Mouse (Mus musculus): ENCODE data around the gene Llcfc1. TPM values are rescaled to one million over a fixed set of nuclear protein-coding genes. Genes with fewer than 3 reads are reported as not detected.

Llcfc1 gene
- polyA plus RNA-seq, 1 experiment from 2014 or later: not detected

DNA sequence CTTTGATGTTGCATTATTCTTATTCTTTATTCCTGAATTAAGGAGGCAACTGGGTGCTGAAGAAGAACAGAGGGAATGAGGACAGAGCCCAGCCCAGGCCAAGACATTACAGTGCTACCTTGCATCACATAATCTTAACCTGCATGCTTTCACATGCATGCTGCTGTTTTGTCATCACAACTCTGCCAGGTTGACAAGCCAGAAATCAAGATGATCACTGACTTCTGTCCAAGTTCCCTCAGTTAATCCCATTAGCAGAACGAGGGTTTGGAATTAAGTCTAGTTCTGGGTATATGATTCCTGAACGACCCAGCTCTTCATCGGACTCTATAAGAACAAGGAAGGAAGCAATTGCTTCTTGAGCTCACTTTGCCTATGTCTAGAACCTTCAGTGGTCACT, 38.0 kb upstream of the Llcfc1 start:
- Histone ChIP-seq H3K9me3 (ENCODE audit: control insufficient read depth, low read length) (no peaks in the 10 kb centered on the region), H3K36me3 (ENCODE audit: control insufficient read depth, insufficient read depth, low read length) (no peaks in the 10 kb centered on the region), H3K4me2 (no peak overlapping the region), H3K4me1 (ENCODE audit: control insufficient read depth, insufficient read depth, low read length) (no peaks in the 10 kb centered on the region), H3K4me3 (ENCODE audit: low read depth, low read length) (no peak overlapping the region), H3K27ac (ENCODE audit: low read depth, low read length) (no peak overlapping the region), H3K9ac (ENCODE audit: low read length) (no peak overlapping the region), H3K27me3 (ENCODE audit: control insufficient read depth, insufficient read depth, low read length) (no peaks in the 10 kb centered on the region)
- WGBS: 81% methylated on average over 3 of the region's 3 CpGs
- peak; percentile 47 for DNase-seq (ENCODE audit: low spot score, missing footprints)
- no peak for ATAC-seq (ENCODE audit: low FRiP score)

DNA sequence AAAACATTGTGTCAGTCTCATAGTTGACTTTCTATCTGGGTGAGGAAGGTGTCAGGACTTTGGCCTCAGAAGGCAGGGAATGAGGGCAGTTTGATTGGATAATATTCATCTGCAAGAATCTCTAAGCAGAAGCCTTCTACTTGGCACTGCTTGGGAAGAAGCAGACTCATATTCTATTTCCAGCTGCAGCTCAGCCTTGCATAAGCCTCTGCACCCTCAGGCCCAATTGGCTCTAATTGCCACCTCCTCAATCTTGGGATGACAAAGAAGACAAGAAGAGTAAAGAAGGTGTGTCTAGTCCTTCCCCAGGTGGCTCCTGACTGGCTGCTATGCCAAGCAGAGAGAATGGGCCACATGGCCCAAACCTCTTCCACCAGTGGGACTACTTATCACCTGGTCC, 37.6 kb upstream of the Llcfc1 start:
- no peaks in the 10 kb centered on the region for H3K4me1 ChIP-seq (ENCODE audit: control insufficient read depth, insufficient read depth, low read length)
- H3K9ac ChIP-seq (ENCODE audit: low read length): no peak overlapping the region
- no peak for ATAC-seq (ENCODE audit: low FRiP score)
- no peaks in the 10 kb centered on the region for H3K36me3 ChIP-seq (ENCODE audit: control insufficient read depth, insufficient read depth, low read length)
- H3K27ac ChIP-seq (ENCODE audit: low read depth, low read length): no peak overlapping the region
- H3K4me2 ChIP-seq: no peak overlapping the region
- no peaks in the 10 kb centered on the region for H3K27me3 ChIP-seq (ENCODE audit: control insufficient read depth, insufficient read depth, low read length)
- H3K4me3 ChIP-seq (ENCODE audit: low read depth, low read length): no peak overlapping the region
- no peak for DNase-seq (ENCODE audit: low spot score, missing footprints)
- H3K9me3 ChIP-seq (ENCODE audit: control insufficient read depth, low read length): no peaks in the 10 kb centered on the region

DNA sequence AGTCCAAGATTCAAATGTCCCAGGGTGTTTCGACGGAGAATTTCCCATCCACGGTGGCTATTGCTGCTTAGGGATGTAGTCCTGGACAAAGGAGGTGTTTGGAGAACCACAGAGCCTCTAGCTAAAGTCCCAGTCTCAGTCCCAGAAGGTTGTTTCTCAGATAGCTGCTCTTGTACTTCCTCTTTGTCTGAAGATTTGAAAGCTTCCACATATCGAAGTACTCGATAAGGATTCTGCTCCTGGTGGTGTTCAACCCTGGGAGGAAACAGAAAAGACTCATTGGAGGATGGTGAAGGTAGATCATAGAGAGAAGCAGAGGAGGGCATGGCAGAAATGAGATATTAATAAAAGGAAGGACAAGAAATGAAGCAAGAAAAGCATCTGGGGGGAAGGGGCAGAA, 31.1 kb upstream of the Llcfc1 start:
- Histone ChIP-seq H3K36me3 (ENCODE audit: control insufficient read depth, insufficient read depth, low read length) (no peaks in the 10 kb centered on the region), H3K27me3 (ENCODE audit: control insufficient read depth, insufficient read depth, low read length) (no peaks in the 10 kb centered on the region), H3K27ac (ENCODE audit: low read depth, low read length) (no peak overlapping the region), H3K4me3 (ENCODE audit: low read depth, low read length) (no peak overlapping the region), H3K9me3 (ENCODE audit: control insufficient read depth, low read length) (no peaks in the 10 kb centered on the region), H3K4me2 (no peak overlapping the region), H3K4me1 (ENCODE audit: control insufficient read depth, insufficient read depth, low read length) (no peaks in the 10 kb centered on the region), H3K9ac (ENCODE audit: low read length) (no peak overlapping the region)
- 95% methylated on average over 5 of the region's 5 CpGs for WGBS
- DNase-seq (ENCODE audit: low spot score, missing footprints): no peak
- no peak for ATAC-seq (ENCODE audit: low FRiP score)

DNA sequence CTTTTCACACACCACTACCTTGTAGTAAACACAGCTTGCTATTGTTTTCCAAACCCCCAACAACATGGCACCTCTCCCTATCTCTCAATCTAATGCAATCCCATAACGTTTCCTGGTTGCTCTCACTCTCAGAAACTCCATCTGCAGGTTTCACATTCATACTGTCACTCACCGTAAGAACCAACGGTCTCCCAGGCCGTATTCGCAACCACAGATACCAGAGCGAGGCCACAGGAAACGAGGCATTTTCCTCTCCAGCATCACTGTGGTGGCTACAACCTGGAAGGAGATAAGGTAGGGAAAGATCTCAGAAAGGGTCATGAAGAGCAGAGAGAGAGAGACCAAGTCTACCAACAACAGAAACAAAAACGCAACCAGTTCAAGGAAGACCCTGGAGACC, 29.6 kb upstream of the Llcfc1 start:
- no peaks in the 10 kb centered on the region for H3K9me3 ChIP-seq (ENCODE audit: control insufficient read depth, low read length)
- no peak overlapping the region for H3K27ac ChIP-seq (ENCODE audit: low read depth, low read length)
- WGBS: 84% methylated on average over 8 of the region's 8 CpGs
- H3K4me3 ChIP-seq (ENCODE audit: low read depth, low read length): no peak overlapping the region
- H3K4me1 ChIP-seq (ENCODE audit: control insufficient read depth, insufficient read depth, low read length): no peaks in the 10 kb centered on the region
- DNase-seq (ENCODE audit: low spot score, missing footprints) (no peak), ATAC-seq (ENCODE audit: low FRiP score) (no peak)
- no peak overlapping the region for H3K9ac ChIP-seq (ENCODE audit: low read length)
- H3K27me3 ChIP-seq (ENCODE audit: control insufficient read depth, insufficient read depth, low read length): no peaks in the 10 kb centered on the region
- H3K4me2 ChIP-seq: no peak overlapping the region
- no peaks in the 10 kb centered on the region for H3K36me3 ChIP-seq (ENCODE audit: control insufficient read depth, insufficient read depth, low read length)

- H3K4me2 ChIP-seq: no peak overlapping the region
- no peaks in the 10 kb centered on the region for H3K36me3 ChIP-seq (ENCODE audit: control insufficient read depth, insufficient read depth, low read length)
- H3K27ac ChIP-seq (ENCODE audit: low read depth, low read length): no peak overlapping the region
- H3K9ac ChIP-seq (ENCODE audit: low read length): no peak overlapping the region
- no peaks in the 10 kb centered on the region for H3K27me3 ChIP-seq (ENCODE audit: control insufficient read depth, insufficient read depth, low read length)
- WGBS: 77% methylated on average over 1 of the region's 1 CpGs
- H3K4me3 ChIP-seq (ENCODE audit: low read depth, low read length): no peak overlapping the region
- H3K9me3 ChIP-seq (ENCODE audit: control insufficient read depth, low read length): no peaks in the 10 kb centered on the region
- ATAC-seq (ENCODE audit: low FRiP score) (no peak), DNase-seq (ENCODE audit: low spot score, missing footprints) (no peak)
- no peaks in the 10 kb centered on the region for H3K4me1 ChIP-seq (ENCODE audit: control insufficient read depth, insufficient read depth, low read length)
Observed at GRCm38 (mm10) chr6:41658487-41658886, 25.7 kb upstream of the Llcfc1 start.

DNA sequence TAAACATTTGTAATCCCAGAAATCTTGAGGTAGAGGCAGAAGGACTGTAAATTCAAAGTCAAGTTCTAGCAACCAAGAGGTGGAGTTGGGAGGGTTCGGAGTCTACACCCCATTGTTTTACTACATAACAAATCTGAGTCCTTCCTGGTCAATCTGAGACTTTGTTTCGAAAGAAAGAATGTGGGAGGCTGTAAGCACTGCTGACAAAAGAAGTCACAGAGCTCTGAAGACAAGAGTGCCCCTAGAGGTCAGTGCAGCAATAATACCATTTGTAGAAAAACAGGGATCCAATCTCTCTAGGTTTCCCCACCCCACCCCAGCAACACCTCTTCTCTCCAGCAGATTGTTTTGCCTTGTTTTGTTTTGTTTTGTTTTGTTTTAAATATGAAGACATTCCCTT, 21.9 kb upstream of the Llcfc1 start:
- WGBS: 59% methylated on average over 2 of the region's 2 CpGs
- Histone ChIP-seq H3K27me3 (ENCODE audit: control insufficient read depth, insufficient read depth, low read length) (no peaks in the 10 kb centered on the region), H3K4me1 (ENCODE audit: control insufficient read depth, insufficient read depth, low read length) (no peaks in the 10 kb centered on the region), H3K4me2 (no peak overlapping the region), H3K9ac (ENCODE audit: low read length) (no peak overlapping the region), H3K27ac (ENCODE audit: low read depth, low read length) (no peak overlapping the region), H3K4me3 (ENCODE audit: low read depth, low read length) (no peak overlapping the region), H3K9me3 (ENCODE audit: control insufficient read depth, low read length) (no peaks in the 10 kb centered on the region), H3K36me3 (ENCODE audit: control insufficient read depth, insufficient read depth, low read length) (no peaks in the 10 kb centered on the region)
- no peak for DNase-seq (ENCODE audit: low spot score, missing footprints)
- ATAC-seq (ENCODE audit: low FRiP score): no peak

GRCm38 (mm10) chr6:41676530-41676929, 7.7 kb upstream of the Llcfc1 start:
- no peak overlapping the region for H3K4me3 ChIP-seq (ENCODE audit: low read depth, low read length)
- H3K27ac ChIP-seq (ENCODE audit: low read depth, low read length): no peak overlapping the region
- no peaks in the 10 kb centered on the region for H3K4me1 ChIP-seq (ENCODE audit: control insufficient read depth, insufficient read depth, low read length)
- no peaks in the 10 kb centered on the region for H3K36me3 ChIP-seq (ENCODE audit: control insufficient read depth, insufficient read depth, low read length)
- no peak overlapping the region for H3K9ac ChIP-seq (ENCODE audit: low read length)
- H3K4me2 ChIP-seq: no peak overlapping the region
- H3K27me3 ChIP-seq (ENCODE audit: control insufficient read depth, insufficient read depth, low read length): no peaks in the 10 kb centered on the region
- WGBS: 88% methylated on average over 2 of the region's 2 CpGs
- H3K9me3 ChIP-seq (ENCODE audit: control insufficient read depth, low read length): no peaks in the 10 kb centered on the region
- ATAC-seq (ENCODE audit: low FRiP score): no peak
- DNase-seq (ENCODE audit: low spot score, missing footprints): no peak

GRCm38 (mm10) chr6:41680669-41681068, 3.6 kb upstream of the Llcfc1 start, which contains the start of gene Trpv5:
Trpv5 (minus strand) TSS chr6:41680769.
- H3K4me1 ChIP-seq (ENCODE audit: control insufficient read depth, insufficient read depth, low read length): no peaks in the 10 kb centered on the region
- ATAC-seq (ENCODE audit: low FRiP score) (no peak), DNase-seq (ENCODE audit: low spot score, missing footprints) (no peak)
- no peaks in the 10 kb centered on the region for H3K36me3 ChIP-seq (ENCODE audit: control insufficient read depth, insufficient read depth, low read length)
- no peak within 1 kb of the TSS for H3K9ac ChIP-seq (ENCODE audit: low read length)
- H3K27ac ChIP-seq (ENCODE audit: low read depth, low read length): no peak within 1 kb of the TSS
- H3K27me3 ChIP-seq (ENCODE audit: control insufficient read depth, insufficient read depth, low read length): no peaks in the 10 kb centered on the region
- H3K4me2 ChIP-seq: no peak within 1 kb of the TSS
- H3K9me3 ChIP-seq (ENCODE audit: control insufficient read depth, low read length): no peaks in the 10 kb centered on the region
- H3K4me3 ChIP-seq (ENCODE audit: low read depth, low read length): no peak within 1 kb of the TSS
- 81% methylated on average over 1 of the region's 1 CpGs for WGBS

- Histone ChIP-seq H3K4me1 (ENCODE audit: control insufficient read depth, insufficient read depth, low read length) (no peaks in the 10 kb centered on the region), H3K27ac (ENCODE audit: low read depth, low read length) (no peak overlapping the region), H3K9me3 (ENCODE audit: control insufficient read depth, low read length) (no peaks in the 10 kb centered on the region), H3K27me3 (ENCODE audit: control insufficient read depth, insufficient read depth, low read length) (no peaks in the 10 kb centered on the region), H3K36me3 (ENCODE audit: control insufficient read depth, insufficient read depth, low read length) (no peaks in the 10 kb centered on the region), H3K9ac (ENCODE audit: low read length) (no peak overlapping the region), H3K4me2 (no peak overlapping the region), H3K4me3 (ENCODE audit: low read depth, low read length) (no peak overlapping the region)
- 92% methylated on average over 5 of the region's 5 CpGs for WGBS
- ATAC-seq (ENCODE audit: low FRiP score): no peak
- DNase-seq (ENCODE audit: low spot score, missing footprints): no peak
Observed at GRCm38 (mm10) chr6:41681656-41682055, 2.6 kb upstream of the Llcfc1 start.

- no peaks in the 10 kb centered on the region for H3K4me1 ChIP-seq (ENCODE audit: control insufficient read depth, insufficient read depth, low read length)
- 86% methylated on average over 5 of the region's 5 CpGs for WGBS
- no peak overlapping the region for H3K27ac ChIP-seq (ENCODE audit: low read depth, low read length)
- no peak overlapping the region for H3K9ac ChIP-seq (ENCODE audit: low read length)
- no peak overlapping the region for H3K4me3 ChIP-seq (ENCODE audit: low read depth, low read length)
- no peak overlapping the region for H3K4me2 ChIP-seq
- DNase-seq (ENCODE audit: low spot score, missing footprints) (no peak), ATAC-seq (ENCODE audit: low FRiP score) (no peak)
- H3K9me3 ChIP-seq (ENCODE audit: control insufficient read depth, low read length): no peaks in the 10 kb centered on the region
- no peaks in the 10 kb centered on the region for H3K27me3 ChIP-seq (ENCODE audit: control insufficient read depth, insufficient read depth, low read length)
- H3K36me3 ChIP-seq (ENCODE audit: control insufficient read depth, insufficient read depth, low read length): no peaks in the 10 kb centered on the region; the same call in 1 of the 2 replicates
Observed at GRCm38 (mm10) chr6:41684911-41685310, 680 bp downstream of the Llcfc1 start.
